Comparison of ENCODE assay signal across 7 mouse cellular contexts in the genomic region with DNA sequence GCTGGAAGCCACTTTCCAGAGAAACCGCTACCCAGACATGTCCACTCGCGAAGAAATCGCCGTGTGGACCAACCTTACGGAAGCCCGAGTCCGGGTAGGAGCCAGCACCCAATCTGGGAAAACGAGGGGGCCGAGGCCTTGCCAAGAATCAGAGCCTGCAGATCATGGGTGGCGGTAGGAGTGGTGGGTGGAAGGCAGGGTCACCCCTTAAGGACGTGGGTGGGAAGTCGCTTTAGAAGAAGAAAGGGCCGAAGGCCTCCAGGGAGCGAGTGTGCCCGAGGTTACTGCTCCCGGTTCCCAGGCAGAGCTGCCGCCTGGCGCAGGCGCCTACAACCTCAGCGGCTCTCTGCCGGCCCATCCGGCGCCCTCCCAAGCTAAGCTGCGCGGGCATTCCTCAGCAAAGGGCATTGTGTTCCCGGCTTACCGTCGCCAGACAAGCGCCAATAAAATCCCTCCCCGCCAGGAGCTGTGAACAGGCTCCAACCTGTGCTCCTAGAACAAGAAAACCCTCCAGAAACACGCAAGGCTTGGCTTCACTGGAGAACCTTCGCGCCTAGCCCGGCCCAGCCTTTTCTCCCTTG. TPM values are rescaled to one million over a fixed set of nuclear protein-coding genes. Genes with fewer than 3 reads are reported as not detected.
DNase-seq lines count a peak whose midpoint lies in the region; ATAC-seq and TF ChIP-seq lines count a peak whose summit lies in the region.

No protein-coding gene starts in this region.

- TF ChIP-seq POLR2A in small intestine, adult 2 months (IDR thresholded peaks at IDR 0.05; ENCODE audit: low read depth, low read length) = 0 out of 2 replicates have a peak, but pooled peaks have one; percentile 12

- H3K36me3 ChIP-seq in forebrain, postnatal 0 days (ENCODE audit: insufficient read depth) = no peaks in the 10 kb centered on the region
- no peaks in the 10 kb centered on the region for H3K36me3 ChIP-seq in small intestine, adult 2 months (ENCODE audit: control insufficient read depth, insufficient read depth, low read length)

- H3K27me3 ChIP-seq in forebrain, postnatal 0 days (ENCODE audit: insufficient read depth, low read length) = peaks cover 73% of the 10 kb centered on the region
- H3K27me3 ChIP-seq in small intestine, adult 2 months (ENCODE audit: control insufficient read depth, insufficient read depth, low read length) = peaks cover 5% of the 10 kb centered on the region; the same call in 1 of the 2 replicates

- H3K4me1 ChIP-seq in forebrain, postnatal 0 days (ENCODE audit: insufficient read depth) = peaks cover 3% of the 10 kb centered on the region; the same call in 1 of the 2 replicates
- no peaks in the 10 kb centered on the region for H3K4me1 ChIP-seq in small intestine, adult 2 months (ENCODE audit: control insufficient read depth, insufficient read depth, insufficient read length, low read length)

- ATAC-seq in forebrain, postnatal 0 days = no peak

- TF ChIP-seq CTCF in forebrain, postnatal 0 days (IDR thresholded peaks at IDR 0.05; ENCODE audit: low read depth) = no peak
- no peak for TF ChIP-seq CTCF in small intestine, adult 2 months (IDR thresholded peaks at IDR 0.05; ENCODE audit: extremely low read depth, insufficient read length, insufficient replicate concordance, low read depth, low read length)

- no peaks in the 10 kb centered on the region for H3K9me3 ChIP-seq in forebrain, postnatal 0 days (ENCODE audit: low read length)

- no peak overlapping the region for H3K4me3 ChIP-seq in forebrain, postnatal 0 days (ENCODE audit: low read depth, low read length)
- peak overlapping the region; percentile 75 for H3K4me3 ChIP-seq in small intestine, adult 2 months (ENCODE audit: low read depth, low read length)

- H3K4me2 ChIP-seq in forebrain, postnatal 0 days (ENCODE audit: low read depth) = no peak overlapping the region

- H3K27ac ChIP-seq in forebrain, postnatal 0 days (ENCODE audit: low read depth, low read length) = no peak overlapping the region
- peak overlapping the region; percentile 40 for H3K27ac ChIP-seq in small intestine, adult 2 months (ENCODE audit: insufficient read depth, low read depth, low read length)

- DNase-seq in thymus, postnatal 4 days = peak; percentile 18
- no peak for DNase-seq in thymus, postnatal 0 days (ENCODE audit: low spot score)
- DNase-seq in forebrain, postnatal 0 days = peak; percentile 67
- DNase-seq in kidney, postnatal 4 days = peak; percentile 55 to 74
- no peak for DNase-seq in cerebellum, adult 18-20 months
- no peak for DNase-seq in urinary bladder, postnatal 10 days (ENCODE audit: low spot score)

- H3K9ac ChIP-seq in forebrain, postnatal 0 days = no peak overlapping the region

- 3% methylated on average over 35 of the region's 35 CpGs for WGBS in forebrain, postnatal 0 days
- WGBS in small intestine, adult 2 months = 11% methylated on average over 35 of the region's 35 CpGs

RNA-seq across cellular contexts. Expression of gene Pitx2, which starts 16.2 kb away (rescaled TPM):
- polyA plus RNA-seq in thymus, postnatal 0 days (2015; fragmentation: Nextera tagmentation; extraction: Ambion mirVana) = 0.20 and 0.40 TPM in 2 replicates
- 2.1 and 10.5 TPM in 2 replicates for total RNA-seq in forebrain, postnatal 0 days (2014; rRNA removed)
- polyA plus RNA-seq in forebrain, postnatal 0 days (2015; fragmentation: Nextera tagmentation; extraction: Ambion mirVana) = 2.5 and 7.2 TPM in 2 replicates
- polyA plus RNA-seq in small intestine, adult 2 months (2012; rRNA removed) = 4.4 and 23.8 TPM in 2 replicates

Comparison
In these comparisons a context has a peak if more than half of its experiments do, and no peak if none do; other contexts are left out.
1. DNase-seq: peak in thymus, postnatal 4 days (single experiment), forebrain, postnatal 0 days (single experiment) and kidney, postnatal 4 days (2 of 2); none in thymus, postnatal 0 days (single experiment), cerebellum, adult 18-20 months (0 of 2) and urinary bladder, postnatal 10 days (single experiment).